Mouse (Mus musculus): ENCODE data around the gene Rnf17.

DNA sequence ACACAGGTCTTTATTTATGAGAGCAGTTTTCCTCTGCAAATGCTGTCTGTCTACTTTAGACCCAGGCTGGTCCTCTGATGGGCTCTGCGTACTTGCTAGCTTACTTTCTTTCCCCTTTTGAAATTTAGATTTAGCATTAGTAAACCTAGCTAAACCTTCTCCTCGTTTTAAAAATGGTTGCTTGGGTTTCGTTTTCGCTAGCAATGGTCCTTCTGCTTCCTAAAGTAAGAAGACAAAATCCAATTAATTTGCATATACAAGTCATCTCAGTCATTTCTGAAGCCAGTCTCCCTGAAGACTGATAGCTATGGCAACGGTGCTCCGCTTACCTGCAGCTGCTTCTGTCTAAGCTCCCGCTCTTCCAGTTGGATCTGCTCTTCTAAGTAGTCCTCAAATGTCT lies 150.9 kb downstream of the Rnf17 start:
- TF ChIP-seq POLR2A (IDR thresholded peaks at IDR 0.05; ENCODE audit: insufficient read length, low read depth), result no peak
- TF ChIP-seq MAX (IDR thresholded peaks at IDR 0.05; ENCODE audit: low read depth), result no peak
- no peak for TF ChIP-seq TCF12 (IDR thresholded peaks at IDR 0.05; ENCODE audit: insufficient read depth, poor library complexity, severe bottlenecking)
- no peak for TF ChIP-seq USF1 (IDR thresholded peaks at IDR 0.05; ENCODE audit: low read depth)
- TF ChIP-seq REST (IDR thresholded peaks at IDR 0.05; ENCODE audit: insufficient read depth, insufficient read length), result no peak
- TF ChIP-seq CEBPB (IDR thresholded peaks at IDR 0.05; ENCODE audit: insufficient read depth, poor library complexity, severe bottlenecking), result no peak
- TF ChIP-seq E2F4 (IDR thresholded peaks at IDR 0.05; ENCODE audit: insufficient read depth), result no peak
